Mouse (Mus musculus) adrenal gland, postnatal 4 days (tissue): Measurements from ENCODE around the gene Olfr679. TPM values are rescaled to one million over a fixed set of nuclear protein-coding genes. Genes with fewer than 3 reads are reported as not detected.
"Not testable (repeated sequence)": the region's sequence is repeated elsewhere in the genome, so short reads cannot be mapped to it uniquely, and the experiment has no call there.

ENCODE experiments used
- DNase-seq, 2 experiments: peaks; one replicate each; pipeline ENCODE4 v3.0.0; 2021 to 2022; ENCODE audit warnings: low spot score in 2 of 2, mixed read lengths in 2 of 2
- long read RNA-seq, 2 experiments: library from polyadenylated mRNA; stranded (forward); transcript quantifications; one replicate each; pipeline ENCODE4 v2.0.0; 2021
- total RNA-seq, 2 experiments: library from RNA; stranded (reverse); gene quantifications; 2 replicates each; pipeline ENCODE4 v1.2.3; 2021

Olfr679 gene
- not detected for total RNA-seq
- long read RNA-seq, experiment 1: 0 reads
- long read RNA-seq, experiment 2: 0 reads

DNA sequence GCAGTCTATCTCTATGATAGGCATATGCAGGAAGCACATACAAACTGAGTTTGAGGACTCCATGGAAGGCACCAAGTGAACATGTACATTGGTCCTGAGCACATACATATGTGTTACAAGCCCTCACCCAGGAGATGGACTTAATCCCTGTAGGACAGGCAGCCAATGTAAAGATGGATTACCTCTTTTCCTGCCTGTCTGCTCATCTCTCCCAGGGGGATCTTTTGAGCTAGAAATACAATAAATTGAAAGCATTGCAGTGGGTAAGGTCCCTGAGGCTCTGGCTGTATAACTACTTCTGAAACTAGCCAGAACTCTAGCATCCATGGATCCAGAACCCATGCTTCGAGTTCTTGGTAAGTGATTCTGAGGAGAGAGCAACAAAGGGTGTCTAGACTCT is at the start of gene Olfr679:
Olfr679 (plus strand) TSS at position 301 of the 400 bp plus-strand sequence.
- no peak for DNase-seq

DNA sequence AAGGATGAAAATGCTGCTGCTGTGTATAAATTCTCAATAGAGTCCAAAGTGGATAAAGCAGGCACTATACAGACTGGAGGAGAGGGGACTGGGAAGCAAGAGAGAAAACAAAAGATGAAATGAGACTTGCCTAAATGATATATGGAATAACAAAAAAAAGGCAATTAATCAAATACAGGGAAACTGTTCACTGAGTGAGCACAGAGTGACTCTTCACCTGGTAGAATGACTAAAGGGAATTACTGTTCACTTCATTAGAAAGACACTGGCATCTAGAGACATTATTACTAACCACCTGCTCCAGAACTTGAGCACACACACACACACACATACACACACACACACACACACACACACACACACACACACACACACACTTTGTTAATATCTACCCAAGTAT is 48.6 kb upstream of the Olfr679 start, which contains the start of gene Olfr676:
Olfr676 (plus strand) TSS at position 301 of the 400 bp plus-strand sequence.
- no peak for DNase-seq

DNA sequence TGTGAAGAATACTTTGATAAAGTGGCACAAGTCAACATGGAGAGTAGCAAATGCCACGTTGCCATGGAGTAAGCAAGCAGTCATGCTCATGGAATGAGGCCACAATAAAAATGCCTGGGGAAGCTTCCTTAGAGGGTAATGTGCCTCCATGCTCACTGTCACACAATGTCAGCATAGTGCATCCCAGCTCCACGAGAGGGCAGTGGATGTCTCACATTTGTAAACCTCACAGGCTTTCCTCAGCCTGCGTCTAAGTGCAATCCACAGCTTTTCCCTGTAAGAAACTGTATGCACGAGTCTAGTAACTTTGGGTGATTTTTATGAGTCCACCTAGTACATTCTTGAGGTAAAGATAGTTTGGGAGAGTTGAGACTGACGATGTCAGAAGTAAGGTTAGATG is 47.2 kb upstream of the Olfr679 start:
- not testable (repeated sequence) for DNase-seq

DNA sequence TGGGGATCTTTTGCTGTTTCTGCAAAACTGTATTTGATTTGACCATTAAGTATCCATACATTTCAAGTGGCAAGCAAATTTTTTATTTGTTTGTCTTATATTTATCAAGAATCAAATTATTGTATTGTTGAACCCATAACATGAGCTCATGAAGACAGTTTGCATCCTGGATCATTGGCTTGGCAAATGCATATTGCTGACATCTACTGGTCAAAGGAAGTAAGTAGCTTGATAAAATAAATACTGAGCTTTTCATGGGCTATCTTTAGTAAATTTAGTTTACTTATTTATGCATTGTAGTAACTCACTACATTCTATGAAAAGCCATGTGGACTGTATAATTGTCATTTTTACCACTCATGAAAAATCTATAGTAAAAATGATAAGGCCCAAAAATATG is 22.1 kb upstream of the Olfr679 start:
- DNase-seq: no peak

DNA sequence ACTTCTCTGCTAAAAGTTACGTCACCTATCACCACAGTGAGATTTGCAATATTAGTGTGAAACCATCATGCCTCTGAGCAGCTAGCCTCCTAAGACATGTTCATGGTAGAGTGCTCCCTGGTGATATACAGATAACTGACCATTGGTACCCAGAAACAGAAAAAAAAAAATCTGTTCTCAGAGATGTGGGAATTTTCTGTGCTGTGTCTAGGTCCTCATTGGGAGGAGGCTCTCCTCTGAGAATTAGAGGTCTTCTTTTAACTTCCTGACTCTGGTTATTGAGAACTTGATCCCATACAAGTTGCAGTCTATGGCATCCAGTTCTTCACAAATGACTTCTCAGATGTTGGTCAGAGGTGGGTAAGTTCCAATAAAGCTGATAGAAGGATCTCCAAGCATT is 16.8 kb upstream of the Olfr679 start, which contains the start of gene Olfr678:
Olfr678 (plus strand) TSS at position 301 of the 400 bp plus-strand sequence.
- DNase-seq: no peak

DNA sequence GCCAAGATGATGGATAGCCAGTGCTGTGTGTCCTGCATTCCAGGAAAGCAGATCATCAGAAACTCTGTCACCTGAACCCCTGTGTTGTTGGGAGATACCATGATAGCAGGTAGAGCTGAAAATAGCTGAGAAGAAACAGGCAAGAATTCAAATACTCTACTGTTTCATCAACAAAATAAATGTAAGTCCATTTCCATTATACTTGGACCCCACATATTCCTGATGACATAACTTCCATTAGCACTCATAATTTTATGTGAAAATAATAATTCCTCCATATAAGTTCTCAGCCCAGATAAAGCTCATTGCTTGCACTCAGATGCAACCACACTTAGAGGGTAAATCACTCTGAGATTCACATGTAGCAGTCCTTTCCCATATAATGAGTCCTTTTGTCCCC is 11.7 kb downstream of the Olfr679 start, which contains the start of gene Olfr680-ps1:
Olfr680-ps1 (minus strand) TSS at position 101 of the 400 bp plus-strand sequence.
- not testable (repeated sequence) for DNase-seq

DNA sequence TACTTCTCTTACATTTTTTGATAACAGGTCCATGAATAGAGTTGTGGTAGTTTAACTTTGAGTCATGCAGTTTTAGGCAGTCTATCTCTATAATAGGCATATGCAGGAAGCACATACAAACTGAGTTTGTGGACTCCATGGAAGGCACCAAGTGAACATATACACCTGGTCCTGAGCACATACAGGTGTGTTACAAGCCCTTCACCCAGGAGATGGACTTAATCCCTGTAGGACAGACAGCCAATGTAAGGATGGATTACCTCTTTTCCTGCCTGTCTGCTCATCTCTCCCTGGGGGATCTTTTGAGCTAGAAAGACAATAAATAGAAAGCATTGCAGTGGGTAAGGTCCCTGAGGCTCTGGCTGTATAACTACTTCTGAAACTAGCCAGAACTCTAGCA is 35.5 kb downstream of the Olfr679 start, which contains the start of gene Olfr681:
Olfr681 (plus strand) TSS at position 301 of the 400 bp plus-strand sequence.
- no peak for DNase-seq

Other genes starting within 250 kb of the Olfr679 start
- gene Usp17lb, start 238.6 kb upstream of the Olfr679 start, total RNA-seq: under 1 TPM in 1 of 2 experiments, not detected in 1; 0.28 TPM
- gene Usp17la, start 224.2 kb upstream of the Olfr679 start, total RNA-seq: not detected
- gene Olfr665, start 203.2 kb upstream of the Olfr679 start, total RNA-seq: not detected
- not detected for gene Olfr666, start 185.3 kb upstream of the Olfr679 start, total RNA-seq
- gene Olfr667, start 159.7 kb upstream of the Olfr679 start, total RNA-seq: not detected
- gene Olfr668, start 153.1 kb upstream of the Olfr679 start, total RNA-seq: not detected
- not detected for gene Olfr669, start 147.0 kb upstream of the Olfr679 start, total RNA-seq
- gene Olfr670, start 118.6 kb upstream of the Olfr679 start, total RNA-seq: not detected
- gene Olfr671, start 102.1 kb upstream of the Olfr679 start, total RNA-seq: not detected
- not detected for gene Olfr672, start 79.2 kb upstream of the Olfr679 start, total RNA-seq
- not detected for gene Olfr675, start 52.7 kb upstream of the Olfr679 start, total RNA-seq
- not detected for gene Olfr676, start 48.5 kb upstream of the Olfr679 start, total RNA-seq
- not detected for gene Olfr677, start 29.8 kb upstream of the Olfr679 start, total RNA-seq
- gene Olfr678, start 16.7 kb upstream of the Olfr679 start, total RNA-seq: not detected
- not detected for gene Olfr680-ps1, start 11.6 kb downstream of the Olfr679 start, total RNA-seq
- not detected for gene Olfr681, start 35.6 kb downstream of the Olfr679 start, total RNA-seq
- gene Olfr683, start 65.8 kb downstream of the Olfr679 start, total RNA-seq: not detected
- not detected for gene Olfr684, start 82.4 kb downstream of the Olfr679 start, total RNA-seq
- gene Olfr685, start 104.8 kb downstream of the Olfr679 start, total RNA-seq: not detected
- not detected for gene Olfr686, start 126.3 kb downstream of the Olfr679 start, total RNA-seq
- gene Olfr688, start 206.9 kb downstream of the Olfr679 start, total RNA-seq: not detected
- not detected for gene Olfr689, start 230.0 kb downstream of the Olfr679 start, total RNA-seq